Mouse (Mus musculus): ENCODE results near the gene Ip6k3. TPM values are rescaled to one million over a fixed set of nuclear protein-coding genes. Genes with fewer than 3 reads are reported as not detected.

The Ip6k3 gene
- total RNA-seq, 2 experiments from 2014 or later, result 0.15 to 0.20 TPM

- H3K4me3 ChIP-seq, result no peak overlapping the region
- H3K27ac ChIP-seq, result no peak overlapping the region
- DNase-seq (ENCODE audit: low spot score in 2 of 2), result no peak
- TF ChIP-seq CTCF (conservative IDR thresholded peaks at IDR 0.05), result no peak
These were observed 10.4 kb upstream of the Ip6k3 start for GRCm38 (mm10) chr17:27178019-27178418.

GRCm38 (mm10) chr17:27176754-27177153 lies 9.2 kb upstream of the Ip6k3 start:
- no peak for TF ChIP-seq CTCF (conservative IDR thresholded peaks at IDR 0.05)
- DNase-seq (ENCODE audit: low spot score in 2 of 2), result no peak
- H3K4me3 ChIP-seq, result no peak overlapping the region
- no peak overlapping the region for H3K27ac ChIP-seq

- Histone ChIP-seq H3K27ac (no peak overlapping the region), H3K4me3 (no peak overlapping the region)
- TF ChIP-seq CTCF (conservative IDR thresholded peaks at IDR 0.05), result no peak
- DNase-seq (ENCODE audit: low spot score in 2 of 2), result no peak
These were observed 8.7 kb upstream of the Ip6k3 start for GRCm38 (mm10) chr17:27176287-27176686.

DNA sequence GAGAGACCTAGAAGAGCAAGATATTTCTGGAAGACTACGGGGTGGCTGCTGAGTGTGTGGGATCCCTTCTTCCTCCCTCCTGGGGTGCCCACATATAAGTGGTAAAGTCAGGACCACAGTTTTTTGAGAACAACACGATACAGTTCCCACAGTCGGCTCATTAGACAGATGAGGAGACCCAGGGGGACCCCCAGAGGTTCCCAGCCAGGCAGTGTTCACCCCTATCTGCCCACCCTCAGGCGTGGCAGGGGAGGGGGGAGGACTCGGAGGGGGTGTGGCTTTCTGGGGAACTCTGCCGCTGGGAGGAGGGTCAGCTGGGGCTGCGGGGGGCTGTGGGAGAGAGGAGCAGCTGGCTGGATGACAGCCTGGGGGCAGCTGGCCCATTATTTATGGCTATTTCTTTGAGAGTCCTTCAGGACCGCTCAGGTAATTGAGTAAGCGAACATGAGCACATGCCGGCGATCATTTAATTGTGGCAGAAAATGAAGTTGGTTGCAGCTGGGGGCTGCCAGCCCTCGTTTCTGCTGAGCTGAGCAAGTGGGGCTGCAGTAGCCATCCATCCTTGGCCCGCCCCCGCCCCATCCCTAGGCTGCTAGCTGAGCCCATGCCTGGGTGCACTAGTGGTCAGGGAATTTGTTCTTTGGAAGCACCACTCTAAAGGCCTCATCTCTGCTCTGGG lies 7.7 kb upstream of the Ip6k3 start:
- H3K4me3 ChIP-seq, result no peak overlapping the region
- H3K27ac ChIP-seq, result no peak overlapping the region
- TF ChIP-seq CTCF (conservative IDR thresholded peaks at IDR 0.05), result no peak
- no peak for DNase-seq (ENCODE audit: low spot score in 2 of 2)

DNA sequence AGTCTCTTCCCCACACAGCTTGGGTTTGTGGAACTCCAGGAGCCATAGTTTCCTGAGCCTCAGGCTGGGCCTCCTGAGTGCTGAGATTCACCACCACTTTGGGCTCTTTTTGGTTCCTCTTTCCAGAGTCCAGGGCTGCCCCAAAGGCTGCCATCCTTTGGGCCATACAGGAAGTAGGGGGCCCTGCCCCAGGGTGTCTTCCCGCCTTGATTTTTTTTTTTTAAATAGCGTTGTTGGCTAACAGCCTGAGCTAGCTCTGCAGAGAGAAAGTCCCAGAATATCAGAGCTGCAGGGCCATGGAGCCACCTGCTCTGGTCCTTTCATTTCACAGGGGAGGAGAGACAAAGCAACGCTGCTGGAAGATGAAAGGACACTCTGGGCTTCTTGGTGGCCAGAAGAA lies 6.1 kb upstream of the Ip6k3 start:
- no peak for TF ChIP-seq CTCF (conservative IDR thresholded peaks at IDR 0.05)
- no peak for DNase-seq (ENCODE audit: low spot score in 2 of 2)
- Histone ChIP-seq H3K27ac (no peak overlapping the region), H3K4me3 (no peak overlapping the region)

DNA sequence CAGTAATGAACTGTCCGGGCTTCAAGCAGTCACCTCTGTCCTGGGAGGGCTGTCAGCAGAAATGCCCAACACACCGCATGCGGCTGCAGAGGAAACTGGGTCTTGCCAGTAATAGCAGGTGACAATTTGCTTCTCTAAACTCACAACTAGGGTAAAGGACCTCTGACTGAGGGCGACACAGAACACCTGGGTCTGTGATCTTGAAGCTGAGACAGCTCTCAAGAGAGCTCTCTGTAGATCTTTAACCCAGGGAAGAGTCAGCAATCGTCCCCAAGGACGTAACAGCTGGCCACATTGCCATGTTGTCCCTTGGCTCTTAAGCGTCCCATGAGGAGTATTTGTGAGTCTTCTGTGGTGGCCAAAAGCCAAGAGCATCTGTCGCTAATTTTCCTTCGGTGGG lies 4.9 kb upstream of the Ip6k3 start:
- Histone ChIP-seq H3K27ac (no peak overlapping the region), H3K4me3 (no peak overlapping the region)
- no peak for DNase-seq (ENCODE audit: low spot score in 2 of 2)
- TF ChIP-seq CTCF (conservative IDR thresholded peaks at IDR 0.05), result no peak

DNA sequence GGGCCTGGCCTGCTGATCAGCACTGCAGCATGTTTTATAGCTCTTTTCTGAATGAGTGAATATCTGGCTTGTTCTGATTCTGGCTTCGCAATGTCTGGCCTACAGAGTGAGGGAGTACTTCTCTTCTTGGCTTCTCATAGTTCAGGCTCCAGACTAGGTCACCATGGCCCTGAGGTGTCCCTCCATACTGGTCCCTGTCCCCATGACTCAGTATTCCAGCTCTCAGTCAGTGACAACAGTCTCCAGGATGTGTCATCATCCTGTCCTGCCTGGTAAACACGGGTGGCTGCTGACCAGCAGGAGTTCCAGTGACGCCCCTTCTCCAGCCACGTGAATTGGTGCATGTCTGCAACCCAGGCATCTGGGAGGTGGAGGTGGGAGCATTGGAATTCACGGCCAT lies 3.5 kb upstream of the Ip6k3 start:
- H3K27ac ChIP-seq, result no peak overlapping the region
- H3K4me3 ChIP-seq, result no peak overlapping the region
- no peak for TF ChIP-seq CTCF (conservative IDR thresholded peaks at IDR 0.05)
- no peak for DNase-seq (ENCODE audit: low spot score in 2 of 2)

GRCm38 (mm10) chr17:27169952-27170695 lies 2.5 kb upstream of the Ip6k3 start:
- Histone ChIP-seq H3K4me3 (no peak overlapping the region), H3K27ac (no peak overlapping the region)
- DNase-seq (ENCODE audit: low spot score in 2 of 2), result no peak
- no peak for TF ChIP-seq CTCF (conservative IDR thresholded peaks at IDR 0.05)

- TF ChIP-seq CTCF (conservative IDR thresholded peaks at IDR 0.05), result no peak
- H3K4me3 ChIP-seq, result no peak overlapping the region
- no peak for DNase-seq (ENCODE audit: low spot score in 2 of 2)
These were observed 974 bp upstream of the Ip6k3 start for GRCm38 (mm10) chr17:27168569-27168968.

GRCm38 (mm10) chr17:27166901-27167300 lies 694 bp downstream of the Ip6k3 start:
- Histone ChIP-seq H3K4me3 (no peak overlapping the region), H3K27ac (no peak overlapping the region)
- TF ChIP-seq CTCF (conservative IDR thresholded peaks at IDR 0.05), result no peak
- no peak for DNase-seq (ENCODE audit: low spot score in 2 of 2)

More at GRCm38 (mm10) chr17:27168569-27168968, 974 bp upstream of the Ip6k3 start:
- H3K27ac ChIP-seq, result no peak overlapping the region

DNA sequence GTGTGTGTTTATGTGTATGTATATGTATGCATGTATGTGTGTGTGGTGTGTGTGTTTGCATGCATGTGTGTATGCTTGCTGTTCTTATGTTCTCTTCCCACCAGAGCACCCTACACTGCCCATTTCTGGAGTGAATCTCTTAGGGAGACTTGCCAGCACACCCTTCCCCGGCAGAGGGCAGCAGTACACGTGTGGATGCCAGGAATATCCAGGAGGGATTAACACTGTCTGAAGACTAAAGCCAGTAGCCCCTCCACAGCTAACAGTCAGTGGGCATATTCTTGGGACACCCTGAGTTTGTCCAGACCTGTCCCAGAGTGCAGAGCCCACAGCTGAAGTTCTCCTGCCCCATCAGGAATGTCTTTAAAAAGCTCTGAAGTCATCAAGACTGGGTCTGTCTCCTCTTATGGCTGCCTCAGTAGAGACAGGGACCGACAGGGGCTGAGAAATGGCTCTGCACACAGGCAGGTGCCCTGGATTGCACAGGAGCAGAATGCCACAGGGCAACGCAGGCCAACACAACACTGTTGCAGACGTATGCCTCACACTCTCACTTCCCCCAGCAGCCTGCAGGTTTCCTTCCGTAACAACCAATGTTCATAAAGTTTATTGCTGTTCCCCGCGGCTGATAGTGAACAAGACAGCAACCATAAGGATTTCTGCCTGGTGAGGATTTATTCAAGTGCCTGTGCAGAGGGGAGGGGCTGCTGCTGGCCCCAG lies 2.4 kb downstream of the Ip6k3 start:
- Histone ChIP-seq H3K27ac (no peak overlapping the region), H3K4me3 (no peak overlapping the region)
- peak; percentile 80 for TF ChIP-seq CTCF (conservative IDR thresholded peaks at IDR 0.05)
- DNase-seq (ENCODE audit: low spot score in 2 of 2), result peak; percentile 44 to 58

- H3K4me3 ChIP-seq, result no peak overlapping the region
- no peak overlapping the region for H3K27ac ChIP-seq
- no peak for DNase-seq (ENCODE audit: low spot score in 2 of 2)
- no peak for TF ChIP-seq CTCF (conservative IDR thresholded peaks at IDR 0.05)
These were observed 6.7 kb downstream of the Ip6k3 start for GRCm38 (mm10) chr17:27160905-27161304.

DNA sequence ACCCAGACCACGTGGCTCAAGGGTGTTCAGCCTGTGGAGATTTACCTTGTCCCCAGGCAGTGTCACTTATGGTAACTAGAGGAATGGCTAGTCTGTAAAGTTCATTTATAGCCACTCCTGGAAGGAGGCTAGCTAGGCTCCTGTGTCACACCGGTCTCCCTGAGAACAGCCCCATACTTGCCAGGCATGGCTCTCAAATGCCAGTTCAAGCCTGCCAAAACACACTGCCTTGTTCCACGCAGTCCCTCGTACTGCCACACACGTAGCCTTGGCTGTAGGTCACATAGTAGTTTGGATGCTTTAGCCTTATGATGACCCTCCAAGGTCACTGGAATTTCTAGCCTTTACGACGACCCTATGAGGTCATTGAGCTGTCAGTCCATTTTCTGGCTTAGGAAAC lies 8.4 kb downstream of the Ip6k3 start:
- no peak for DNase-seq (ENCODE audit: low spot score in 2 of 2)
- no peak for TF ChIP-seq CTCF (conservative IDR thresholded peaks at IDR 0.05)
- H3K4me3 ChIP-seq, result no peak overlapping the region
- no peak overlapping the region for H3K27ac ChIP-seq

Data from layer of hippocampus, adult 2 months (tissue).